ENCODE assay signal across 8 mouse cellular contexts in the genomic region with DNA sequence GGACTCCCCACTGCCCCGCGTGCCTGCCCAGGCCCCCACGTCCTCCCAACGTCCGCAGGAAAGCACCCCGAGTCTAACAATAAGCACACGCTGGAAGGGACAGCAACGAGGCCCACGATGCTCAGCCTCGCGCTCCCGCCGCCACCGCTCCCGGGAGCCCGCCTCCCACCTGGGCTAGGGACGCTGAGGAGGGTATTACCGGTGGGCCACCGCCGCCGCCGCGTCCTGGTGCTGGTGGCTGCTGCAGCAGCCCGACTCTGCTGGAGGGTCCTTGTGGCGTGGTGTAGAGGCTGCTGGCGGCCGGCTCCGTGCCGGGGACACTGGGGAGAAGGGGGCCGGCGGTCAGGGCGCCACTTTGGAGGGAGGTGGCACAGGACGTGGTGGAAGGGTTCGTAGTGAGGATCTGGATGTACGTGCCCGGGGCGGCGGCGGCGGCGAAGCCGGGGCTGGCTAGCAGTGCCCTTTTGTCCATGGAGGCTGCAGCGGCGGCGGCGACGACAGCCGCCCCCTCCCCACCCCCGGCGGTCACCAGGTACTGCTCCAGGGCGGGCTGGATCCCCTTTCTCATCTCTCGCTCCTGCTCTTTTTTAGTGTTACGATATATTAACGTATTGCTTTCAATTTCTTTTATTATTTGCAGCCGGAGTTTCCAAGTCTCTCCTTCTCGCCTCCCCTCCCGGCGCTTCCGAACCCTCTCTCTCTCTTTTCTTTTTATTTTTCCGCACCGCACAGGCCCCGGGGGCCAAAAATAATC. TPM values are rescaled to one million over a fixed set of nuclear protein-coding genes. Genes with fewer than 3 reads are reported as not detected.
DNase-seq lines count a peak whose midpoint lies in the region; ATAC-seq and TF ChIP-seq lines count a peak whose summit lies in the region.

No protein-coding gene starts in this region.

- H3K9me3 ChIP-seq in embryonic facial prominence, embryonic 14.5 days (ENCODE audit: control insufficient read depth, low read length) = no peaks in the 10 kb centered on the region
- H3K9me3 ChIP-seq in heart, postnatal 0 days (replicated peaks; ENCODE audit: control insufficient read depth, low read length) = no peaks in the 10 kb centered on the region
- no peaks in the 10 kb centered on the region for H3K9me3 ChIP-seq in lung, embryonic 14.5 days (ENCODE audit: low read depth, low read length)

- no peaks in the 10 kb centered on the region for H3K36me3 ChIP-seq in embryonic facial prominence, embryonic 14.5 days (ENCODE audit: control insufficient read depth, insufficient read depth, low read length)
- H3K36me3 ChIP-seq in heart, postnatal 0 days (replicated peaks; ENCODE audit: control insufficient read depth, insufficient read depth, low read length) = no peaks in the 10 kb centered on the region
- H3K36me3 ChIP-seq in lung, embryonic 14.5 days (ENCODE audit: insufficient read depth) = peaks cover 4% of the 10 kb centered on the region; the same call in 1 of the 2 replicates

- H3K4me1 ChIP-seq in embryonic facial prominence, embryonic 14.5 days (ENCODE audit: control insufficient read depth, insufficient read depth, low read length) = peaks cover 15% of the 10 kb centered on the region; the same call in 1 of the 2 replicates
- H3K4me1 ChIP-seq in heart, postnatal 0 days (ENCODE audit: control insufficient read depth, insufficient read depth) = 0 out of 2 replicates have a peak, but pooled peaks cover 2% of the 10 kb centered on the region
- peaks cover 5% of the 10 kb centered on the region; the same call in 1 of the 2 replicates for H3K4me1 ChIP-seq in lung, embryonic 14.5 days (ENCODE audit: insufficient read depth)

- ATAC-seq in embryonic facial prominence, embryonic 14.5 days (ENCODE audit: low read depth) = no peak
- no peak for ATAC-seq in heart, postnatal 0 days (ENCODE audit: insufficient read depth, low read depth)
- peak; percentile 3 for ATAC-seq in lung, embryonic 14.5 days (ENCODE audit: insufficient read depth)

- H3K4me2 ChIP-seq in embryonic facial prominence, embryonic 14.5 days (ENCODE audit: low read depth, low read length) = peak overlapping the region; percentile 77
- H3K4me2 ChIP-seq in heart, postnatal 0 days (ENCODE audit: low read depth, low read length) = peak overlapping the region; percentile 97
- H3K4me2 ChIP-seq in lung, embryonic 14.5 days = peak overlapping the region; percentile 70

- no peak for TF ChIP-seq CTCF in heart, postnatal 0 days (IDR thresholded peaks at IDR 0.05; ENCODE audit: low read depth)
- no peak for TF ChIP-seq CTCF in lung, embryonic 14.5 days (IDR thresholded peaks at IDR 0.05; ENCODE audit: low read depth)

- H3K4me3 ChIP-seq in embryonic facial prominence, embryonic 14.5 days (ENCODE audit: low read depth, low read length) = peak overlapping the region; percentile 96
- H3K4me3 ChIP-seq in heart, postnatal 0 days (ENCODE audit: low read depth, low read length) = peak overlapping the region; percentile 67
- peak overlapping the region; percentile 89 for H3K4me3 ChIP-seq in lung, embryonic 14.5 days (ENCODE audit: low read depth, low read length)

- H3K9ac ChIP-seq in embryonic facial prominence, embryonic 14.5 days (ENCODE audit: low read depth, low read length) = peak overlapping the region; percentile 97
- peak overlapping the region; percentile 80 for H3K9ac ChIP-seq in heart, postnatal 0 days (replicated peaks; ENCODE audit: low read depth, low read length)
- peak overlapping the region; percentile 98 for H3K9ac ChIP-seq in lung, embryonic 14.5 days

- H3K27ac ChIP-seq in embryonic facial prominence, embryonic 14.5 days (replicated peaks; ENCODE audit: low read depth, low read length) = peak overlapping the region; percentile 98
- H3K27ac ChIP-seq in heart, postnatal 0 days (ENCODE audit: low read depth) = peak overlapping the region; percentile 97
- peak overlapping the region; percentile 99 for H3K27ac ChIP-seq in lung, embryonic 14.5 days (ENCODE audit: low read depth)

- peak; percentile 31 to 42 for DNase-seq in B cell, adult 2 months
- DNase-seq in adrenal gland, adult 8-10 months = peak; percentile 26
- DNase-seq in embryonic facial prominence, embryonic 14.5 days (ENCODE audit: low spot score) = peak; percentile 6
- no peak for DNase-seq in heart, postnatal 0 days (ENCODE audit: low spot score)
- peak; percentile 8 to 47 for DNase-seq in kidney, postnatal 36 days
- DNase-seq in lung, embryonic 14.5 days = peak; percentile 54
- DNase-seq in right cerebral cortex, adult 18-20 months = peak; percentile 25
- peak; percentile 38 for DNase-seq in urinary bladder, adult 2 months (ENCODE audit: low spot score)

- WGBS in embryonic facial prominence, embryonic 14.5 days = under 1% methylated on average over 31 of the region's 62 CpGs
- WGBS in heart, postnatal 0 days = 1% methylated on average over 56 of the region's 62 CpGs
- WGBS in lung, embryonic 14.5 days = under 1% methylated on average over 54 of the region's 62 CpGs

- no peak for TF ChIP-seq EP300 in heart, postnatal 0 days (IDR thresholded peaks at IDR 0.05; ENCODE audit: low read depth)

- no peaks in the 10 kb centered on the region for H3K27me3 ChIP-seq in embryonic facial prominence, embryonic 14.5 days (replicated peaks; ENCODE audit: control insufficient read depth, insufficient read depth, low read length)
- H3K27me3 ChIP-seq in heart, postnatal 0 days (ENCODE audit: control insufficient read depth, insufficient read depth, low read length) = no peaks in the 10 kb centered on the region
- no peaks in the 10 kb centered on the region for H3K27me3 ChIP-seq in lung, embryonic 14.5 days (ENCODE audit: insufficient read depth, low read length)

RNA-seq across cellular contexts. Expression of gene E2f3, which starts 0.6 kb away (rescaled TPM):
- 10 to 100 TPM in 3 of 4 experiments, 1 to 10 TPM in 1; 9.4 to 10.8 (median 10.4) TPM for total RNA-seq in adrenal gland, adult 8-10 months (2022)
- polyA plus RNA-seq in embryonic facial prominence, embryonic 14.5 days (2014; fragmentation: Nextera tagmentation; extraction: Ambion mirVana) = 9.7 and 10.6 TPM in 2 replicates
- total RNA-seq in heart, postnatal 0 days (2014; rRNA removed; ENCODE audit: low replicate concordance) = 6.8 and 11.3 TPM in 2 replicates
- 3.2 and 3.8 TPM in 2 replicates for polyA plus RNA-seq in heart, postnatal 0 days (2015; fragmentation: Nextera tagmentation; extraction: Ambion mirVana)
- polyA plus RNA-seq in lung, embryonic 14.5 days (2014; fragmentation: Nextera tagmentation; extraction: Ambion mirVana) = 17.6 and 18.3 TPM in 2 replicates
- polyA plus RNA-seq in urinary bladder, adult 2 months (2012; rRNA removed) = 6.2 and 6.3 TPM in 2 replicates
